Mouse (Mus musculus): ENCODE results near the gene Rab28. TPM values are rescaled to one million over a fixed set of nuclear protein-coding genes. Genes with fewer than 3 reads are reported as not detected.

The Rab28 gene
- polyA plus RNA-seq, 1 experiment from 2014 or later, result 40.8 TPM

DNA sequence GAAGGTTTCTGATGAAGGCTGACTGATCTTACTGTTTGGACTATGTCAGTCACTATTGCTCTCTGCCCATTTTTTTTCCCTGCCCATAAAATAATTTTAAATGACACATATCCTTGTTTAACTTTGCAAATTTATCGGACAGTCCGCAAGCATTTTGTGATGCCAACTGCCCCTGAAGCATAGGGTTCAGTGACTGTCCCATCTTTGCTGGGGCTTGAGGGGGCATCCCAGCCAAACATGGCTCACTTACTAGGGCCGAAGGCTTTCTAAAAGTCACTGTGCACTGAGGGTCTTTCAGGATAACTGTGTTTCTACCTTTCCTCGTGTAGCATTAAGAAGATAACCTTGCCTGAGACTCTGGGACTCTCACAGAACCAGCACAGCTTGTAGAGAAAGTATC, 44.8 kb upstream of the Rab28 start:
- no peak for TF ChIP-seq CTCF (IDR thresholded peaks at IDR 0.05; ENCODE audit: low read depth)
- WGBS, result 47% methylated on average over 4 of the region's 4 CpGs
- Histone ChIP-seq H3K4me3 (ENCODE audit: low read depth, low read length) (no peak overlapping the region), H3K4me2 (replicated peaks; ENCODE audit: low read depth) (no peak overlapping the region), H3K27me3 (replicated peaks; ENCODE audit: control insufficient read depth, insufficient read depth, low read length) (peaks cover 48% of the 10 kb centered on the region), H3K9me3 (ENCODE audit: control insufficient read depth) (no peaks in the 10 kb centered on the region), H3K27ac (ENCODE audit: low read depth, low read length) (no peak overlapping the region), H3K9ac (ENCODE audit: low read depth, low read length) (no peak overlapping the region), H3K4me1 (replicated peaks; ENCODE audit: control insufficient read depth, insufficient read depth, low read length) (no peaks in the 10 kb centered on the region), H3K36me3 (ENCODE audit: control insufficient read depth, insufficient read depth) (no peaks in the 10 kb centered on the region)
- no peak for ATAC-seq

DNA sequence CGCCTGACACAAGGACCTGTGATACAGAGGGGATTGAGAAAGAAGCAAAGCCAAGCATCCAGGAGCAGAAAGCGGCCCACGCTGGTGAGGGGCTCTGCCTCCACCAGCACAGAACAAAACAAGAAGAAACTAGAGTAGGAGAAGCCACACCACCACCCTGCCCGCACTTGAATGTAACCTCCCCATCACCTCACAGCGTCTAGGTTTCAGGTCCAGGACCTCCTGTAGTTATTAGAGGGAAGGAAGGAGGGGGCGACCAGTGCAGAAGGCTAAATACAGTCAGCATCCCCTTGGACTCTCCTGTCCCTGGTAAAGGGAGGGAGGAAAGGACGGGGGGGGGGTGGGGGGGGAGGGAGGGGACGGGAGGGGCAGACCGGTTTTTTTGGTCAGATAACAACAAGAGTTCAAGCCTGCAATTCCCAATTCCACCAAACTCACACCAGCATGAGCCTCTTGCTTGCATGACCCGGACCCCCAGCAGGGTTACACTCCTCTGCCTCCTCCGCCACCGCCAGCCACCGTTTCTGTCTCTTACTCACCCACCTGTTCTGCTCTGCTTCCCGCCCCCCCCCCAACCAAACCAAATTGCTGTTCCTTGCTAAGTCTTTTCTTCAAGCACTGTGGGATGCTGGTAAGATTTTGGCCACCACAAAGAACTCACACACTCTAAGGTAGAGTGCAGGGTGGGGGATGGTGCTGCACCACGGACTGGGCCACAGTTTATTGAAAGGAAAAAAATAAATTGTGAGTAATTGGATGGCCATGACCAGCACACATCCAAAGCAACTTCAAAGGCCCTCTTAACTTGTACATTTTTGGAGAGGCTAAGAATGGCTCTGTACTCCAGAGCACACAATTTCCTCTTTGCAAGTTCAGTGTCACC, 37.2 kb upstream of the Rab28 start:
- no peak for ATAC-seq
- H3K9ac ChIP-seq (ENCODE audit: low read depth, low read length), result no peak overlapping the region
- no peaks in the 10 kb centered on the region for H3K4me1 ChIP-seq (replicated peaks; ENCODE audit: control insufficient read depth, insufficient read depth, low read length)
- H3K36me3 ChIP-seq (ENCODE audit: control insufficient read depth, insufficient read depth), result no peaks in the 10 kb centered on the region
- peaks cover 9% of the 10 kb centered on the region; the same call in 1 of the 2 replicates for H3K27me3 ChIP-seq (replicated peaks; ENCODE audit: control insufficient read depth, insufficient read depth, low read length)
- no peak overlapping the region for H3K4me2 ChIP-seq (replicated peaks; ENCODE audit: low read depth)
- no peak overlapping the region for H3K4me3 ChIP-seq (ENCODE audit: low read depth, low read length)
- TF ChIP-seq CTCF (IDR thresholded peaks at IDR 0.05; ENCODE audit: low read depth), result no peak
- H3K27ac ChIP-seq (ENCODE audit: low read depth, low read length), result no peak overlapping the region
- 16% methylated on average over 13 of the region's 15 CpGs for WGBS
- H3K9me3 ChIP-seq (ENCODE audit: control insufficient read depth), result no peaks in the 10 kb centered on the region

DNA sequence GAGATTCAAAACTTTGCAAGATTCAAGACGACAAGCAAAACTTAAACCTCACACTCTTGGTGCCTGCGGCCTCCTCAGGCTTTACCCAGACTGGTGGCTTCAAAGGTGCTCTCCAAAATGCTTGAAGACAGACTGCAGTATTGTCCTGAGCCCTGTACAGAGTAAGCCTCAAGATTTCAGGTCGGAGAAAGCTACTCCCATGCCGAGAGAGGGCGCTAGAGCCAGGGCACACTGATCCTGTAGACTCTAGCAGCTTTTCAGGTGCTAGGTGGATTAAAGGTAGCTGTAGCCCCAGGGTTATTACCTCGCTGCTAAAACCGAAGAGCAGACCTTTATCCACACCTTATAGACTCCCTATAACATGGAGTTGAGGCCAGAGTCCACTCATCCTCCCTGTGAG, 36.3 kb upstream of the Rab28 start:
- no peak overlapping the region for H3K4me3 ChIP-seq (ENCODE audit: low read depth, low read length)
- no peak overlapping the region for H3K4me2 ChIP-seq (replicated peaks; ENCODE audit: low read depth)
- no peak for ATAC-seq
- H3K27me3 ChIP-seq (replicated peaks; ENCODE audit: control insufficient read depth, insufficient read depth, low read length), result peaks cover 6% of the 10 kb centered on the region; the same call in 1 of the 2 replicates
- H3K9me3 ChIP-seq (ENCODE audit: control insufficient read depth), result no peaks in the 10 kb centered on the region
- H3K27ac ChIP-seq (ENCODE audit: low read depth, low read length), result no peak overlapping the region
- no peaks in the 10 kb centered on the region for H3K4me1 ChIP-seq (replicated peaks; ENCODE audit: control insufficient read depth, insufficient read depth, low read length)
- 15% methylated on average over 7 of the region's 7 CpGs for WGBS
- no peak for TF ChIP-seq CTCF (IDR thresholded peaks at IDR 0.05; ENCODE audit: low read depth)
- no peaks in the 10 kb centered on the region for H3K36me3 ChIP-seq (ENCODE audit: control insufficient read depth, insufficient read depth)
- H3K9ac ChIP-seq (ENCODE audit: low read depth, low read length), result no peak overlapping the region

DNA sequence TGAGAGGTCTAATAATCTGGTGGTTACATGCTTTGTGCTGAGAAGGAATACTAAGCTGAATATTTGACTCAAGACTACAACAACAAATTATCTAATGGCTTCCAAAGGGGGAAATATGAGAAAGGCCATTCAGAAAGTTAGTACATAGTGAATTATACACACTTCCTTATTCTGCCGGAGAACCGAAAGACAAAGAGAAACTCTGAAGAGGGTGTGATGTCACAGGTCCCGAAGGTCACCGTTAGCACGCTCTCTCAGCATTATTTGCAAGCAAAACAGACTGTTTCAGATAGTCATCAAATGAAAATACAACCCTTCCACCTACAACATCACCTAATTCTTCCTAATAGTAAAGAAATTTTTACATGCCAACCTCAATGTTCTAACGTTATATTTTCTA, 30.9 kb upstream of the Rab28 start:
- Histone ChIP-seq H3K4me2 (replicated peaks; ENCODE audit: low read depth) (no peak overlapping the region), H3K9ac (ENCODE audit: low read depth, low read length) (no peak overlapping the region), H3K27ac (ENCODE audit: low read depth, low read length) (no peak overlapping the region), H3K36me3 (ENCODE audit: control insufficient read depth, insufficient read depth) (no peaks in the 10 kb centered on the region), H3K27me3 (replicated peaks; ENCODE audit: control insufficient read depth, insufficient read depth, low read length) (no peaks in the 10 kb centered on the region), H3K4me1 (replicated peaks; ENCODE audit: control insufficient read depth, insufficient read depth, low read length) (no peaks in the 10 kb centered on the region), H3K9me3 (ENCODE audit: control insufficient read depth) (no peaks in the 10 kb centered on the region), H3K4me3 (ENCODE audit: low read depth, low read length) (no peak overlapping the region)
- 58% methylated on average over 6 of the region's 6 CpGs for WGBS
- ATAC-seq, result no peak
- no peak for TF ChIP-seq CTCF (IDR thresholded peaks at IDR 0.05; ENCODE audit: low read depth)

DNA sequence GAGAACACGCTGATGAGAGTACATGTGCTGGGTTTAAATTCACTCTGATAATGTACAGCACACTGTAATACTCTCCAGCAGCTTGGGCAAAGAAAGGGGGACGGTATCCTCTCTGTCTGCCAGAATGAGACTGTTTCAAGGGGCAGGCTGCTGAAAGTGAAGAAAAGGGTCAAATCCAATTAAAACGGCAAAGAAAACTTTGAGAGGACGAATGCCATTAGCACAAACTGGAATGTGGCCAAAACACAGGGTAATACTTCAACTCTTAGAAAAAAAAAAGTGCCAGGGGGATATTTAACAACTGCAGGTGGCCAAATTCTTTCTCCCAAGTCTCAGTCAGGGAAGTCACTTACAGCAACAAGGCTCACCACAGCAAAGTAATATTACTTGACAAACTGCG, 29.1 kb upstream of the Rab28 start:
- no peak overlapping the region for H3K27ac ChIP-seq (ENCODE audit: low read depth, low read length)
- ATAC-seq, result no peak
- no peak overlapping the region for H3K9ac ChIP-seq (ENCODE audit: low read depth, low read length)
- no peak overlapping the region for H3K4me3 ChIP-seq (ENCODE audit: low read depth, low read length)
- H3K4me2 ChIP-seq (replicated peaks; ENCODE audit: low read depth), result no peak overlapping the region
- no peaks in the 10 kb centered on the region for H3K27me3 ChIP-seq (replicated peaks; ENCODE audit: control insufficient read depth, insufficient read depth, low read length)
- H3K36me3 ChIP-seq (ENCODE audit: control insufficient read depth, insufficient read depth), result no peaks in the 10 kb centered on the region
- no peaks in the 10 kb centered on the region for H3K4me1 ChIP-seq (replicated peaks; ENCODE audit: control insufficient read depth, insufficient read depth, low read length)
- TF ChIP-seq CTCF (IDR thresholded peaks at IDR 0.05; ENCODE audit: low read depth), result no peak
- no peaks in the 10 kb centered on the region for H3K9me3 ChIP-seq (ENCODE audit: control insufficient read depth)
- 65% methylated on average over 5 of the region's 5 CpGs for WGBS

DNA sequence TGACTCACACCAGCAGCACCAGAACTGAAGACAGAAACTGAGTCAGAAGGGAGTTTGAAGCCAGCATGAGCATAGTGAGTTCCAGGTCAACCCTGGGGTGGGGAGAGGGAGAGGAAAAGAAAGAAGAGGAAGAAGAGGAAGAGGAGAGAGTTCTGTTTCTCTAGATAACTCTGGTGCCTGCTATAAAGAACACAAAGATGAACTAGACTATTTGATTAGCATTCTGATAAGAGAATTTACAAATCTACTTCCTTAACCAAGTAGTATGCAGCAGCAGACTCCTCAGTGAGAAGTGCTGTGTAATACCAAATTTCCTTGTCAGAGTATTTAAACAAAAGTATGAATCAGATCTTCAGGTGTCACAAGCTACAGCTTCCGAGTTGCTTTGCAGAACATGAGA, 19.1 kb upstream of the Rab28 start:
- Histone ChIP-seq H3K4me1 (replicated peaks; ENCODE audit: control insufficient read depth, insufficient read depth, low read length) (no peaks in the 10 kb centered on the region), H3K36me3 (ENCODE audit: control insufficient read depth, insufficient read depth) (no peaks in the 10 kb centered on the region), H3K4me2 (replicated peaks; ENCODE audit: low read depth) (no peak overlapping the region), H3K9ac (ENCODE audit: low read depth, low read length) (no peak overlapping the region), H3K27me3 (replicated peaks; ENCODE audit: control insufficient read depth, insufficient read depth, low read length) (no peaks in the 10 kb centered on the region), H3K4me3 (ENCODE audit: low read depth, low read length) (no peak overlapping the region), H3K27ac (ENCODE audit: low read depth, low read length) (no peak overlapping the region), H3K9me3 (ENCODE audit: control insufficient read depth) (no peaks in the 10 kb centered on the region)
- ATAC-seq, result no peak
- no peak for TF ChIP-seq CTCF (IDR thresholded peaks at IDR 0.05; ENCODE audit: low read depth)
- WGBS, result 33% methylated on average over 1 of the region's 1 CpGs

Measured in intestine, postnatal 0 days (tissue).